Mouse (Mus musculus) forebrain, embryonic 12.5 days (tissue): ENCODE data around the gene Me1. TPM values are rescaled to one million over a fixed set of nuclear protein-coding genes. Genes with fewer than 3 reads are reported as not detected.

ENCODE experiments used
- ATAC-seq: fragments of 200-750 bp; cut with Nextera tagmentation; 2 replicates; pipeline ENCODE4 v1.8.0; 2017; ENCODE audit warnings: moderate TSS enrichment; ENCODE audit not compliant: low FRiP score
- H3K27ac ChIP-seq: fragments of 300-500 bp; sonication (generic); 2 replicates; pipeline ENCODE4 v1.5.1; 2016; ENCODE audit warnings: mild to moderate bottlenecking
- H3K27me3 ChIP-seq: fragments of 300-500 bp; sonication (generic); 2 replicates; pipeline ENCODE4 v1.6.1; 2016; ENCODE audit warnings: mild to moderate bottlenecking
- H3K36me3 ChIP-seq: fragments of 300-500 bp; sonication (generic); replicated peaks from 2 replicates; pipeline ENCODE4 v1.6.1; 2016; ENCODE audit warnings: mild to moderate bottlenecking
- H3K4me1 ChIP-seq: fragments of 300-500 bp; sonication (generic); 2 replicates; pipeline ENCODE4 v1.6.1; 2016
- H3K4me2 ChIP-seq: fragments of 300-500 bp; sonication (generic); 2 replicates; pipeline ENCODE4 v1.6.1; 2016; ENCODE audit warnings: mild to moderate bottlenecking, moderate library complexity
- H3K4me3 ChIP-seq: fragments of 300-500 bp; sonication (generic); replicated peaks from 2 replicates; pipeline ENCODE4 v1.5.1; 2016; ENCODE audit warnings: mild to moderate bottlenecking
- H3K9ac ChIP-seq: fragments of 300-500 bp; sonication (generic); 2 replicates; pipeline ENCODE4 v1.6.1; 2016; ENCODE audit warnings: mild to moderate bottlenecking
- H3K9me3 ChIP-seq: fragments of 300-500 bp; sonication (generic); 2 replicates; pipeline ENCODE4 v1.6.1; 2016
- WGBS: fragments of 180-500 bp; shearing (Covaris S2); methylation state at CpG from one replicate; pipeline ENCODE4 v1.1.7; 2016; 5-methylcytosine and 5-hydroxymethylcytosine counted together
- polyA plus RNA-seq: library from polyadenylated mRNA; unstranded; fragments of >200 nt; fragmentation: Nextera tagmentation; extraction: Ambion mirVana; gene quantifications from 2 replicates; pipeline ENCODE4 v1.2.1, GENCODE M21; 2016

Me1 gene
- polyA plus RNA-seq, 1 experiment from 2014 or later, result 11.6 TPM

DNA sequence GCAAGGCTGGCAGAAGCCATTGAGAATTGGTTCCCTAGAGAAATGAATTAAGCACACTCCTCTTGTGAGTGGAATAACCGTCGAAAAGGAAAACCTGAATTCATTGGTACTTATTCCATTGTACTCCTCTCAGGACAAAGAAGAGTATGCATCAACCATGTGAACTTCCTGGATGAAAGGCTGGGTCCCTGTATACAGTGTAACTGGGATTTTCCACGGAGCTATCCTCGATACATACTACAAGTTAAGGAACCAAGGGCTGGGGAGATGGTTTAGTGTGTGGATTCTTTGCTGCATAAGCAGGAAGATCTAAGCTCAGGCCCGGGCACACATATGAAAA lies 30.6 kb upstream of the Me1 start:
- Histone ChIP-seq H3K36me3 (no peaks in the 10 kb centered on the region), H3K4me1 (peaks cover 7% of the 10 kb centered on the region), H3K4me3 (no peak overlapping the region), H3K9ac (no peak overlapping the region), H3K4me2 (0 out of 2 replicates have a peak overlapping the region, but pooled peaks have one; percentile 9), H3K27me3 (no peaks in the 10 kb centered on the region), H3K27ac (0 out of 2 replicates have a peak overlapping the region, but pooled peaks have one; percentile 10), H3K9me3 (no peaks in the 10 kb centered on the region)
- ATAC-seq, result 0 out of 2 replicates have a peak, but pooled peaks have one; percentile 18
- WGBS, result 74% methylated on average over 5 of the region's 5 CpGs

DNA sequence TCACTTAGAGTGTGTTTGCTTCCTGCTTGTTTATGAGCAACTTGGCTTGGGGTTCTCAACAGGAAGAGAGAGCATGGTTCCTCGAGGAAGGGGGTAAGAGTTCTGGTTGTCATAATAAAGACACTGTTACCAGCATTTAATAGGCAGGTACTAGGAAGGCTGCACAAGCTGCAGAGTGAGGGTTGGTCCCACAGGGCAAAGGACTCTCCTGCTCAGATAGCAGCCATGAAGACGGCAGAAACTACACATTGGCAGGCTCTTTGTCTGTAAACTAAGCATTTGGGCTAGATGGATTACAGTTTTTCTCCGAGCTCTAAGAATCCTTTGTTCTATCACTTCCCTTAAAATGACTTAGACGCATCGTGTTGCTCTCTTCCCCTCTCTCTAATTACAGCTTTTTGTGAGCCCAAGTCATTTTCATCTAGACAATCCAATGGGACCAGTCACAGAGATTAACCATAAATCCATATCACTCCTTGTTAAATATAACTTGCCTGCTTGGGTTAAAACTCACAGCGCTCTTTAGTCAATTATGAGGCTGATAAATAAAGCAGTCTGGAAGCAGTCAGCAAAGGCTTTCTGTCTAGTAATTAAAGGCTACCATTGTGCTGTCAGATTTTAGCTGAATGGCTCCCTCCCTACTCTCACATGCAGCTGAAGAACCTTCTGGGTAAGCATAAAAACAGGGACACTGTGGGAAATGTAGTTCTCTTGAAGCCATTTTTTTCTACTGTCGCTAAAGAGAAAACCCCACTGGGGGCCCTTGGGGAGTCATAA lies 30.0 kb upstream of the Me1 start:
- H3K9ac ChIP-seq, result no peak overlapping the region
- no peak overlapping the region for H3K4me3 ChIP-seq
- no peaks in the 10 kb centered on the region for H3K36me3 ChIP-seq
- ATAC-seq, result peak; percentile 68
- H3K27me3 ChIP-seq, result no peaks in the 10 kb centered on the region
- 0 out of 2 replicates have a peak overlapping the region, but pooled peaks have one; percentile 9 for H3K4me2 ChIP-seq
- no peaks in the 10 kb centered on the region for H3K9me3 ChIP-seq
- peak overlapping the region; percentile 10; the same call in 1 of the 2 replicates for H3K27ac ChIP-seq
- H3K4me1 ChIP-seq, result peaks cover 7% of the 10 kb centered on the region
- WGBS, result 22% methylated on average over 7 of the region's 7 CpGs

DNA sequence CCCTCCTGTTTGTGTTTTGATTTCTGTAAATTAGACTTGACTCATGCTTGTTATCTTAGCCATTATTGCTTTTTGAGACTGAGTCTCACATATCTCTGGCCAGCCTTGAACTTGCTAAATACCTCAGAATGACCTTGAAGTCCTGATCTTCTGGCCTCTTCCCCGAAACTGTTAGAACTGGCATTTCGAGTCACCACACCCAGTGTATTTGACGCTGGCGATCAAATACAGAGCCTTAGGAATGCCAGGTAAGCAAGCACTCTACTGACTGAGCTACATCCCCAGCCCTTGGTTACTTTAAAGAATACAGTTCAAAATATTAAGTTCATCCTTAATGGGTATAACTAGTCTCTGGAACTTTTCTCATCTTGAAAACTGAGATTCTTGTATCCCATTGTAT lies 29.3 kb upstream of the Me1 start:
- 90% methylated on average over 4 of the region's 4 CpGs for WGBS
- Histone ChIP-seq H3K9me3 (no peaks in the 10 kb centered on the region), H3K27me3 (no peaks in the 10 kb centered on the region), H3K36me3 (no peaks in the 10 kb centered on the region), H3K9ac (no peak overlapping the region), H3K4me1 (peaks cover 7% of the 10 kb centered on the region), H3K4me3 (no peak overlapping the region), H3K4me2 (no peak overlapping the region), H3K27ac (no peak overlapping the region)
- ATAC-seq, result no peak

DNA sequence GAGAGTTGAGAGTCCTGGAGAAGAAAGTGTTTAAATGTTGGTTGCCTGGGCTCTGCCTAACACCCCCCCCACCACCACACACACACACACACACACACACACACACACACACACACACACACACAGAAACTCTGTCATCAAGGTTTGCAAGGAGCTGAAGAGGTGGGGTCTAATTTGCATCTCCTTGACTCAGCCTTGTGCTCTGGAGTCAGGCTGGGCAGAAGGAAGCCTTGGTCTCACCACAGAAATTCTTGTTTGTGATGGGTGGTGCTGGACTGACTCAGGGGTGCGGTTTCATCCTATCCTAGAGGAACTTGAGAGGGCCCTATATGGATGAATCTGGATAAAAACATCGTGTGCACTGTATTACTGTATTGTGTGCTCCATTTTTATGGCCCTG lies 25.0 kb upstream of the Me1 start:
- Histone ChIP-seq H3K9me3 (no peaks in the 10 kb centered on the region), H3K27me3 (no peaks in the 10 kb centered on the region; the same call in 1 of the 2 replicates), H3K4me1 (peaks cover 4% of the 10 kb centered on the region), H3K9ac (no peak overlapping the region), H3K36me3 (no peaks in the 10 kb centered on the region), H3K4me3 (no peak overlapping the region), H3K27ac (no peak overlapping the region), H3K4me2 (no peak overlapping the region)
- no peak for ATAC-seq
- WGBS, result 87% methylated on average over 2 of the region's 2 CpGs

DNA sequence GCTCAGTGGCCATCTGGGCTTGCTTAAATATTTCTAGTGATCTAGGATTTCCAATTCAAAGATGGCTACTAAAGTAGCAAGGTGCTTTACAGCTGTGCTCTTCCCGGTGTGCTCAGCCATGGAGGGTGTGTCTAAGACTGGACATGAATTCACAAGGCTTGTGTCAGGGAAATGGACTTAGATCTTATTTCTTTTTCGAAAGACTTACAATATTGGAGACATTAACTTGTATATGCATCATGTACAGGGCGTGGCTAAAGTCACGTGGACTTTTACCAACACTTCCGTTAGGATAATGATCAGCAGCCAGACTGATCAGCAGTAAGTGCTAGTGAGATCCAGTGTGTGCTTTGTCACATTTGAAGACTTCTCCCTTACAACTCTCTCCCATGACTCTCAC lies 24.5 kb upstream of the Me1 start:
- no peaks in the 10 kb centered on the region for H3K36me3 ChIP-seq
- no peak overlapping the region for H3K27ac ChIP-seq
- H3K4me2 ChIP-seq, result no peak overlapping the region
- H3K4me1 ChIP-seq, result no peaks in the 10 kb centered on the region
- H3K9me3 ChIP-seq, result no peaks in the 10 kb centered on the region
- H3K9ac ChIP-seq, result no peak overlapping the region
- no peak for ATAC-seq
- H3K27me3 ChIP-seq, result no peaks in the 10 kb centered on the region; the same call in 1 of the 2 replicates
- no peak overlapping the region for H3K4me3 ChIP-seq
- WGBS, result 94% methylated on average over 5 of the region's 5 CpGs

DNA sequence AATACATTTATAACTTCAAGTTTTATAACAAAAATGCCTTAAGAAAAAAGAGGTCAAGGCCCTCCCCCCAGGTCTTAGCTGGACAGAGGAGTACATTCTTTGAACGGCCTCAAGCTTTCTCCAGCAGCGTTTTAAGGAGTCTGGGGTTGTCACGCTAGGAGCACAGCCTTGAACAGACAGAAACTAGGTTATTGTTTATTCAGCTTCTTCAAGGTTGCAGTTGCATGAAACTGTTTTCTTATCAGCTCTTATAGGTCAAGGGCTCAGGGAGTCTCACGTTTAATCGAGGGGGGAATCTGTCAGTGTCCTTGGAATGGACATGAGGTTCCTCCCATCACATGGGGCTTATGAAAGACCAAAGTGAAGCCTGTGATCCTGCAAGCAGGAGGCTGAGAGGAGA lies 21.4 kb upstream of the Me1 start:
- Histone ChIP-seq H3K9me3 (no peaks in the 10 kb centered on the region), H3K4me1 (no peaks in the 10 kb centered on the region), H3K27me3 (no peaks in the 10 kb centered on the region; the same call in 1 of the 2 replicates), H3K27ac (no peak overlapping the region), H3K4me3 (no peak overlapping the region), H3K9ac (no peak overlapping the region), H3K4me2 (no peak overlapping the region), H3K36me3 (no peaks in the 10 kb centered on the region)
- ATAC-seq, result no peak
- WGBS, result 80% methylated on average over 5 of the region's 5 CpGs

DNA sequence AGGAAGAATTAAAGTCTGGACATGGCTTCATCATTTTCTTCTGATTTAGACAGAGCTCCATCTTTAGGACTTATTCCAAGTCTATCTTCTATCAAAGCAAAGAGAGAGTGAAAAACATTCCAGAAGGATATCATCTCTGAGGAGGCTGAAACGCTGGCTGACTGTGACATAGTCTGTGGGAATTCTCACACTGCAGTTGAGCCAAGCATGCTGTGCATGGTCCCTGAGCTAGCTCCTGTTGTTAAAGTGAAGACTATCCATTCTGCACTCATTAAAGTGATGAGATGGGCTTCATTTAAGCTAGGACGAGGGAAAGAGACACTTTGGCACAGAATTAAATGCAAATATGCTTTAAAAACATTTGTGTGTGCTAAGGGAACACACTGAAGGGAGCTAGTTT lies 20.8 kb upstream of the Me1 start:
- Histone ChIP-seq H3K4me3 (no peak overlapping the region), H3K9ac (no peak overlapping the region), H3K4me1 (no peaks in the 10 kb centered on the region), H3K4me2 (no peak overlapping the region), H3K36me3 (no peaks in the 10 kb centered on the region), H3K9me3 (no peaks in the 10 kb centered on the region), H3K27me3 (no peaks in the 10 kb centered on the region; the same call in 1 of the 2 replicates), H3K27ac (no peak overlapping the region)
- no peak for ATAC-seq
- 58% methylated on average over 2 of the region's 2 CpGs for WGBS

DNA sequence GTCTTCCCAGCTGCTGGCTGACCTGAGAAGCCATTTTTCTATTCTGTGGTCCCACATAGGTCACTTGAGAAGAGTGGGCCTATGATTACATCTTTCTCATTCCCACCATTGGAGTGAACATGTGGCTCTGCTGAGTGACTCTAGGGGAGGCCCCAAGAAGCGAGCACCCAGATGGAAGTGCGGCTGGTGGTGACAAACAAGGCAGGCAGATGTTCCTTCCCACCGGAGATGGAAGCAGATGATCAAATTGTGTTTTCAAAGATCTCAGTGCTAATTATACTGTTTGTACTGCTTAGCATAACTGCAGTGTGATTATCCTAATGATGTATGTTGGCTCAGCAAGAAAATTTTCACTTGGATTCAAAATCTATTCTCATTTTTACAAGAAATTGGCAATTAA lies 18.3 kb upstream of the Me1 start:
- no peak overlapping the region for H3K4me3 ChIP-seq
- no peak for ATAC-seq
- H3K9me3 ChIP-seq, result no peaks in the 10 kb centered on the region
- H3K27me3 ChIP-seq, result no peaks in the 10 kb centered on the region; the same call in 1 of the 2 replicates
- no peak overlapping the region for H3K4me2 ChIP-seq
- H3K9ac ChIP-seq, result no peak overlapping the region
- H3K4me1 ChIP-seq, result no peaks in the 10 kb centered on the region
- H3K27ac ChIP-seq, result no peak overlapping the region
- H3K36me3 ChIP-seq, result no peaks in the 10 kb centered on the region
- WGBS, result 82% methylated on average over 3 of the region's 3 CpGs

DNA sequence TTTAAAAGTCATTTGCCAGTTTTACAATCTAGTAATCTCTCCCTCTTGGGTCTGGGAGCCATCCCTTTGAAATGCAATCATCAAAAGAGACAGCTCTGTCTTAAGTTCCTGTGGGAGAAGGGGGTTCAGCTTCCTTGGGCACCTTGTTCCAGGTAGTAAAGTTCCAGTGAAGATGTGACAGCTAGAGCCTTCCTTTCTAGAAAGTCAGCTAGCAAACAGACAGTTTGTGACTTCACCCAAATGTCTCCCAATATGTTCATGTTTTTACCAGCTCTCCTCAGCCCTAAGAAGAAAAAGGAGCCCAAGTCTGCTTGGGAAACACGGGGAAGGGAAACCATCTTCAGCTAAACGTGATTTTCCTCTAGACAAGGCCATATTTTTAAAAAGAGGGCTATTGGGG lies 16.9 kb upstream of the Me1 start:
- Histone ChIP-seq H3K9me3 (no peaks in the 10 kb centered on the region), H3K4me2 (no peak overlapping the region), H3K9ac (no peak overlapping the region), H3K4me1 (no peaks in the 10 kb centered on the region), H3K27me3 (no peaks in the 10 kb centered on the region), H3K27ac (no peak overlapping the region), H3K4me3 (no peak overlapping the region), H3K36me3 (no peaks in the 10 kb centered on the region)
- ATAC-seq, result no peak
- 75% methylated on average over 2 of the region's 2 CpGs for WGBS

DNA sequence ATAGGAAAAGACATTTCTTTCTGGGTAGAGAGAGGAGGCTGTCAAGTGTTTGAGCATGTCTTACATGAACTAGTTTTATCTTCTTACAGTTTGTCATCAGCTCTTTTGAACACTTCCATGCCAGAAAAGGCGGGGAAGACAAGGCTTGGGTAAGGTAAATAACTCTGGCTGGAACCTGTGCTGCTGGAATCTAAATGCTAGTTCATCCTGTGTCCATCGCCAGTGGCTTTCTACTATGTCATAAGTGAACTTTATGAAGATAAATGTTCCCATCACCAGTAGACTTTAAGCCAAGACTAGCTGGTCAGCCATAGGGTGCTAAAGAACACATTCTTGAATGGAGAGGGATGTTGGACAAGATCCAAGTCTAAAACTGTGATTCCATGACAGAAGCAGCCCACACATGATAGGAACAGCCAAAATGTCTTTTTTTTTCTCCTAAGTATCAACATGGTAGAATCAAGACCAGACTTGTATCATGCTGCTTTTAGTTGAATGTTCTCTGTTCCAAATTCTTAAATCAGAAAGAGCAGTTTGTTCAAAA lies 14.4 kb upstream of the Me1 start:
- H3K4me1 ChIP-seq, result no peaks in the 10 kb centered on the region
- H3K4me3 ChIP-seq, result no peak overlapping the region
- H3K9me3 ChIP-seq, result no peaks in the 10 kb centered on the region
- no peaks in the 10 kb centered on the region for H3K27me3 ChIP-seq
- no peak overlapping the region for H3K9ac ChIP-seq
- H3K36me3 ChIP-seq, result no peaks in the 10 kb centered on the region
- 90% methylated on average over 2 of the region's 2 CpGs for WGBS
- no peak overlapping the region for H3K4me2 ChIP-seq
- no peak for ATAC-seq
- no peak overlapping the region for H3K27ac ChIP-seq

DNA sequence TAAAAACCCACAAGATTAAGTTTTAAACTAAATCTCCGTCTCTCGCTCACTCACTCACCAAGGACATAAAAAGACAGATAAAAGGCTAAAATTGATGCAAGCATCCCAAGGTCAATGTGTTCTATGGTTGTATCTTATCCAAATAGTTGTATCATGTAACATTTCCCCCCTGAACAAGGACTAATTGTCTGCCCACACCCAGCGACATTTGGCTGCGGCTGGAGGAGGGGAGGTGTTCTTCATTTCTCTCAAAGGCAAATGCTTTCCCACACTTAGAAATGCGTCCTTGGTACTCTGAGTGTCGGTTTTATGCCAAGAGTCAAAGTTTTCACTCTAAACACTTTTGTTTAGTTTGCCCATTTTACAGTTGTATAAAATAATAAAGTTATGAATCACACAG lies 13.2 kb upstream of the Me1 start:
- H3K4me2 ChIP-seq, result no peak overlapping the region
- ATAC-seq, result no peak
- H3K9ac ChIP-seq, result no peak overlapping the region
- 77% methylated on average over 6 of the region's 6 CpGs for WGBS
- no peaks in the 10 kb centered on the region for H3K4me1 ChIP-seq
- H3K9me3 ChIP-seq, result no peaks in the 10 kb centered on the region
- H3K36me3 ChIP-seq, result no peaks in the 10 kb centered on the region
- no peak overlapping the region for H3K27ac ChIP-seq
- no peaks in the 10 kb centered on the region for H3K27me3 ChIP-seq
- H3K4me3 ChIP-seq, result no peak overlapping the region

DNA sequence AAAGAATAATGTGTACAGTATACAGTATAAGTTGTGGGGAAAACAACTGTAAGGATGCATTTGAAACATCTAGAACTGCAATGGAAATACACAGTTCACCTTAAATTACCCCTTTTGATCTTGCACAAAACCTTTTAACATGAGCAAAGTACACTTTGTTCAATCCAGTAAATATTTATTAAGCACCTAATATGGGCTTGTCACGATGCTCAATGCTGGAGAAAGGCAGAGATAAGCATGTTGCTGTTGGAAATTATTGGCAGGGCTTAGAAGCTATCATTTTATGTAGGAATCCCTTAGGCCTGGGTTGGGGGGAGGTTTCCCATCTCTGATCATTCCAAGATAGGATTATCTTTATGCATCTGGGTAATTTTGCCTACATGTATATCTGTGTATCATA lies 11.7 kb upstream of the Me1 start:
- H3K4me2 ChIP-seq, result no peak overlapping the region
- no peak overlapping the region for H3K9ac ChIP-seq
- H3K4me3 ChIP-seq, result no peak overlapping the region
- no peak overlapping the region for H3K27ac ChIP-seq
- no peaks in the 10 kb centered on the region for H3K9me3 ChIP-seq
- no peak for ATAC-seq
- no peaks in the 10 kb centered on the region for H3K36me3 ChIP-seq
- whole genome bisulfite sequencing, result 72% methylated on average over 1 of the region's 1 CpGs
- H3K4me1 ChIP-seq, result no peaks in the 10 kb centered on the region
- no peaks in the 10 kb centered on the region for H3K27me3 ChIP-seq

DNA sequence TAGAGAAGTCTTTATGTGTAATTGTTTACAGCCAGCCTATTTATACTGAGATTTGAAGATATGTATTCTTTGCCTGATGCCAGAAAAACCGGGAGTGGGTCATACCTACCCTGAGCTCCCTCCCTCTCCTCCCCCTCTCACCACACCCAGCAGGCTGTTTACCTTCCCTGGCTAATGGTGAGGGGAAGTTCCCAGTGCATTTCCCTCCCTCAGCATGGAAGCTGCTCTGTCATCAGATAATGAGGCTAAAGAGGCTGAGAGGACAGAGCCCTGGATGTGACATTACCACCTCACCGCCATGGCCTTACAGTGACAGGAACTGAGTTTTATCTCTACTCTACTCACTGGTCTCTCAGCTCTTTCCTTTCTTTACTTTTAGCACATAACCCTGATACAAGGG lies 6.1 kb upstream of the Me1 start:
- no peak overlapping the region for H3K4me2 ChIP-seq
- ATAC-seq, result no peak
- H3K9ac ChIP-seq, result no peak overlapping the region
- no peaks in the 10 kb centered on the region for H3K9me3 ChIP-seq
- no peak overlapping the region for H3K4me3 ChIP-seq
- 22% methylated on average over 2 of the region's 2 CpGs for WGBS
- H3K27me3 ChIP-seq, result no peaks in the 10 kb centered on the region
- no peaks in the 10 kb centered on the region for H3K4me1 ChIP-seq
- H3K36me3 ChIP-seq, result no peaks in the 10 kb centered on the region
- no peak overlapping the region for H3K27ac ChIP-seq
